Mouse (Mus musculus) gastrocnemius, postnatal 25 days (tissue): ENCODE measurements at regions not wholly inside any gene's neighbourhood (a gene's known extent, or its start where the extent isn't known, plus 50 kb on each side); places are given as distances from the start of the nearest gene placed in this dataset.

Source experiments
- DNase-seq: peaks from one replicate; pipeline ENCODE4 v3.0.0; 2022

- peak; percentile 80 for DNase-seq
These were observed 53.8 kb upstream of the Coro2b start for GRCm38 (mm10) chr9:62590407-62591195.

- peak; percentile 65 for DNase-seq
These were observed 54.3 kb upstream of the Coro2b start for GRCm38 (mm10) chr9:62591196-62591485.

- no peak for DNase-seq
These were observed 61.2 kb upstream of the Coro2b start for GRCm38 (mm10) chr9:62598056-62598455.

GRCm38 (mm10) chr9:62598956-62599355 is 62.1 kb upstream of the Coro2b start:
- DNase-seq: no peak

- no peak for DNase-seq
These were observed 67.1 kb upstream of the Itga11 start for GRCm38 (mm10) chr9:62610526-62610925.

- DNase-seq: peak; percentile 66
These were observed 66.2 kb upstream of the Itga11 start for GRCm38 (mm10) chr9:62611452-62611851.

GRCm38 (mm10) chr9:62613053-62613452 is 64.6 kb upstream of the Itga11 start:
- DNase-seq: no peak

GRCm38 (mm10) chr9:62613806-62614205 is 63.8 kb upstream of the Itga11 start:
- DNase-seq: no peak

GRCm38 (mm10) chr9:62614950-62615349 is 62.7 kb upstream of the Itga11 start:
- DNase-seq: no peak

GRCm38 (mm10) chr9:62615799-62616198 is 61.8 kb upstream of the Itga11 start:
- no peak for DNase-seq

- DNase-seq: no peak
These were observed 58.6 kb upstream of the Itga11 start for GRCm38 (mm10) chr9:62618994-62619393.

- DNase-seq: no peak
These were observed 56.7 kb upstream of the Itga11 start for GRCm38 (mm10) chr9:62620901-62621445.

- no peak for DNase-seq
These were observed 55.5 kb upstream of the Itga11 start for GRCm38 (mm10) chr9:62622106-62622505.

- no peak for DNase-seq
These were observed 53.0 kb upstream of the Itga11 start for GRCm38 (mm10) chr9:62624562-62625044.

GRCm38 (mm10) chr9:62627071-62628000 is 50.3 kb upstream of the Itga11 start:
- peak; percentile 71 for DNase-seq
